Mouse (Mus musculus): Measurements from ENCODE around the gene Serpina10.

DNA sequence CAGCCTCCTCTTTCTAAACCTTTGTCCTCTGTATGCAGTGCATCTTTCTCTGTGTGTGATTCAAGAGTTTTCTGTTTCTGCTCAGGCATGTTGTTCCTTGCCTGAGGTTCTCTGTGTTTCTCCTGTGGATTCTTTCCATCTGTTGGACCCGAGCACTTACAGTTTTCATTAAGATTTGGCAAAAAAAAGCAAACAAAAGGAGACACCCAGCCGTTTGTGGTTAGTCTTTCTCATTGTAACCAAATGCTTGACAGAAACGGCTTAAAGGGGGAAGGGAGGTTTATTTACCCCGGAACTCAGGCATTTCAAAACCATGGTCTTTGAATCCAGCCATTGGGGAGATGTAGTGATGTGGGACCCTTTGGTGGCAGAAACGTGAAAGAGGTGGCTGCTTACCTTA is 13.4 kb upstream of the Serpina10 start:
- no peak for TF ChIP-seq ETS1 (conservative IDR thresholded peaks at IDR 0.05; ENCODE audit: low read depth, low read length)
- no peak for TF ChIP-seq POLR2A (IDR thresholded peaks at IDR 0.05; ENCODE audit: low read depth, low read length)
- no peak for TF ChIP-seq CTCF (conservative IDR thresholded peaks at IDR 0.05 in 1 of 2, IDR thresholded peaks at IDR 0.05 in 1 of 2; ENCODE audit: low read depth in 2 of 2, low read length in 2 of 2)
- no peak for TF ChIP-seq EP300 (IDR thresholded peaks at IDR 0.05; ENCODE audit: low read length)
- no peak for TF ChIP-seq ZC3H11A (IDR thresholded peaks at IDR 0.05; ENCODE audit: low read depth, low read length)
- TF ChIP-seq ZKSCAN1 (IDR thresholded peaks at IDR 0.05; ENCODE audit: borderline replicate concordance, low read depth, low read length) = no peak

All from CH12.LX (cell line).